Mouse (Mus musculus) thymus, adult 2 months (tissue): ENCODE data around the gene Bbc3.

Source experiments
- CTCF ChIP-seq: fragments of 200-500 bp; IDR thresholded peaks from 2 replicates; pipeline ENCODE4 v1.5.1; 2012; ENCODE audit warnings: mild to moderate bottlenecking, control low read depth, low read length, moderate library complexity, borderline replicate concordance; ENCODE audit not compliant: control insufficient read depth, poor library complexity, insufficient read depth; ENCODE audit errors: extremely low read depth
- POLR2A ChIP-seq: fragments of 200-500 bp; IDR thresholded peaks from 2 replicates; pipeline ENCODE4 v1.6.1; 2012; ENCODE audit warnings: mild to moderate bottlenecking, low read length, control low read depth, moderate library complexity; ENCODE audit not compliant: control insufficient read depth, poor library complexity, insufficient read depth; ENCODE audit errors: extremely low read depth

GRCm38 (mm10) chr7:16364901-16365500 is 56.8 kb downstream of the Bbc3 start:
- no peak for TF ChIP-seq POLR2A
- TF ChIP-seq CTCF, result no peak
